10 mouse cellular contexts compared by ENCODE assay signal in genomic region chr11:84978113-84978512, GRCm38 (mm10). TPM values are rescaled to one million over a fixed set of nuclear protein-coding genes. Genes with fewer than 3 reads are reported as not detected.
DNase-seq lines count a peak whose midpoint lies in the region; ATAC-seq and TF ChIP-seq lines count a peak whose summit lies in the region.
"Had no signal": no experiment of that assay in that cellular context is flagged by ENCODE, and none has a peak within 500 bp of the region (broad histone marks: within the 10 kb centered on the region; RNA-seq: fewer than 3 reads in every experiment).

No protein-coding gene starts in this region.

- 52% methylated on average over 2 of the region's 2 CpGs for whole genome bisulfite sequencing in heart, embryonic 11.5 days (ENCODE audit: insufficient replicate concordance)
- 50% methylated on average over 2 of the region's 2 CpGs for WGBS in liver, embryonic 14.5 days (ENCODE audit: insufficient replicate concordance)
- 43% methylated on average over 2 of the region's 2 CpGs for WGBS in forebrain, embryonic 16.5 days

- H3K4me2 ChIP-seq in heart, embryonic 11.5 days, result no peak overlapping the region
- H3K4me2 ChIP-seq in liver, embryonic 14.5 days (ENCODE audit: low read depth), result no peak overlapping the region
- H3K4me2 ChIP-seq in forebrain, embryonic 16.5 days (ENCODE audit: low read length), result no peak overlapping the region
- H3K4me2 ChIP-seq: heart, embryonic 15.5 days had no signal

- peak; percentile 76 for DNase-seq in heart, adult 11 months
- peak; percentile 73 for DNase-seq in right cerebral cortex, postnatal 14 days
- no peak for DNase-seq in right cerebral cortex, postnatal 36 days (ENCODE audit: low spot score in 2 of 2)
- peak; percentile 80 to 90 for DNase-seq in cerebellum, postnatal 14 days
- peak; percentile 10 to 14 (median 12) for DNase-seq in liver, embryonic 14.5 days (ENCODE audit: low read depth in 3 of 3, low spot score in 3 of 3)
- peak; percentile 53 for DNase-seq in thymus, postnatal 4 days

- no peak overlapping the region for H3K4me3 ChIP-seq in heart, embryonic 11.5 days (ENCODE audit: low read depth, low read length)
- no peak overlapping the region for H3K4me3 ChIP-seq in liver, embryonic 14.5 days (ENCODE audit: insufficient read depth in 1 of 2, low read depth in 2 of 2, low read length in 2 of 2)
- H3K4me3 ChIP-seq in forebrain, embryonic 16.5 days (replicated peaks; ENCODE audit: low read length), result no peak overlapping the region
- H3K4me3 ChIP-seq: heart, embryonic 15.5 days had no signal

- no peaks in the 10 kb centered on the region for H3K9me3 ChIP-seq in heart, embryonic 11.5 days (replicated peaks; ENCODE audit: control insufficient read depth, low read length)
- H3K9me3 ChIP-seq in liver, embryonic 14.5 days (ENCODE audit: control insufficient read depth, low read length), result no peaks in the 10 kb centered on the region
- H3K9me3 ChIP-seq in forebrain, embryonic 16.5 days (ENCODE audit: control insufficient read depth, low read length), result no peaks in the 10 kb centered on the region
- H3K9me3 ChIP-seq: heart, embryonic 15.5 days had no signal

- H3K9ac ChIP-seq in heart, embryonic 11.5 days (ENCODE audit: low read depth, low read length), result no peak overlapping the region
- no peak overlapping the region for H3K9ac ChIP-seq in liver, embryonic 14.5 days (replicated peaks)
- H3K9ac ChIP-seq in forebrain, embryonic 16.5 days (replicated peaks; ENCODE audit: low read depth, low read length), result no peak overlapping the region
- H3K9ac ChIP-seq: heart, embryonic 15.5 days had no signal

- H3K4me1 ChIP-seq in heart, embryonic 11.5 days (ENCODE audit: control insufficient read depth, insufficient read depth, low read length), result no peaks in the 10 kb centered on the region
- no peaks in the 10 kb centered on the region for H3K4me1 ChIP-seq in liver, embryonic 14.5 days (replicated peaks; ENCODE audit: control insufficient read depth in 2 of 2, insufficient read depth in 2 of 2, low read length in 1 of 2)
- no peaks in the 10 kb centered on the region for H3K4me1 ChIP-seq in forebrain, embryonic 16.5 days (replicated peaks; ENCODE audit: control insufficient read depth, insufficient read depth, low read length)
- H3K4me1 ChIP-seq: heart, embryonic 15.5 days had no signal

- TF ChIP-seq EP300 in liver, embryonic 14.5 days (IDR thresholded peaks at IDR 0.05; ENCODE audit: low read depth), result no peak

- TF ChIP-seq CTCF in liver, embryonic 14.5 days (IDR thresholded peaks at IDR 0.05; ENCODE audit: low read depth), result peak; percentile 73

- ATAC-seq in heart, embryonic 11.5 days (replicated peaks; ENCODE audit: insufficient number of reproducible peaks, low FRiP score, low TSS enrichment), result no peak
- no peak for ATAC-seq in liver, embryonic 14.5 days (ENCODE audit: insufficient read depth)
- no peak for ATAC-seq in forebrain, embryonic 16.5 days

- H3K27ac ChIP-seq in heart, embryonic 11.5 days (ENCODE audit: low read depth, low read length), result no peak overlapping the region
- no peak overlapping the region for H3K27ac ChIP-seq in liver, embryonic 14.5 days
- H3K27ac ChIP-seq in forebrain, embryonic 16.5 days (ENCODE audit: low read length), result no peak overlapping the region
- H3K27ac ChIP-seq: heart, embryonic 15.5 days; macrophage had no signal

- H3K36me3 ChIP-seq in heart, embryonic 11.5 days (ENCODE audit: control insufficient read depth, insufficient read depth, low read length), result no peaks in the 10 kb centered on the region
- no peaks in the 10 kb centered on the region for H3K36me3 ChIP-seq in liver, embryonic 14.5 days (replicated peaks; ENCODE audit: control insufficient read depth, insufficient read depth, low read depth)
- no peaks in the 10 kb centered on the region for H3K36me3 ChIP-seq in forebrain, embryonic 16.5 days (ENCODE audit: control insufficient read depth, insufficient read depth)
- H3K36me3 ChIP-seq: heart, embryonic 15.5 days had no signal

- H3K27me3 ChIP-seq in heart, embryonic 11.5 days (ENCODE audit: control insufficient read depth, insufficient read depth, low read length), result no peaks in the 10 kb centered on the region
- no peaks in the 10 kb centered on the region for H3K27me3 ChIP-seq in liver, embryonic 14.5 days (ENCODE audit: control insufficient read depth, insufficient read depth, low read length)
- no peaks in the 10 kb centered on the region for H3K27me3 ChIP-seq in forebrain, embryonic 16.5 days (replicated peaks; ENCODE audit: control insufficient read depth, insufficient read depth, low read length)
- H3K27me3 ChIP-seq: heart, embryonic 15.5 days had no signal

RNA-seq across cellular contexts. Expression of gene Car4, which starts 20.5 kb away (rescaled TPM):
- polyA plus RNA-seq in heart, embryonic 11.5 days (2014; fragmentation: Nextera tagmentation; extraction: Ambion mirVana), result 11.4 TPM in 2 replicates
- polyA plus RNA-seq in liver, embryonic 14.5 days (2012; rRNA removed), result 0.10 and 0.11 TPM in 2 replicates
- polyA plus RNA-seq in liver, embryonic 14.5 days (2014; fragmentation: Nextera tagmentation; extraction: Ambion mirVana), result 0.43 and 0.51 TPM in 2 replicates
- polyA plus RNA-seq in forebrain, embryonic 16.5 days (2015; fragmentation: Nextera tagmentation; extraction: Ambion mirVana), result 2.5 and 2.6 TPM in 2 replicates
- polyA plus RNA-seq: macrophage had no signal

Comparison
In these comparisons a context has a peak if more than half of its experiments do, and no peak if none do; other contexts are left out.
1. DNase-seq: peak in heart, adult 11 months (single experiment), right cerebral cortex, postnatal 14 days (single experiment), cerebellum, postnatal 14 days (2 of 2), liver, embryonic 14.5 days (3 of 3) and thymus, postnatal 4 days (single experiment); none in right cerebral cortex, postnatal 36 days (0 of 2).